8 mouse cellular contexts compared by ENCODE assay signal in genomic region chr7:110615792-110616191, GRCm38 (mm10). TPM values are rescaled to one million over a fixed set of nuclear protein-coding genes. Genes with fewer than 3 reads are reported as not detected.
DNase-seq lines count a peak whose midpoint lies in the region; ATAC-seq and TF ChIP-seq lines count a peak whose summit lies in the region.

No protein-coding gene starts in this region.

- peak overlapping the region; percentile 90; the same call in 1 of the 2 replicates for H3K4me2 ChIP-seq in forebrain, postnatal 0 days (ENCODE audit: low read depth)

- no peak for TF ChIP-seq CTCF in forebrain, postnatal 0 days (IDR thresholded peaks at IDR 0.05; ENCODE audit: low read depth)
- no peak for TF ChIP-seq CTCF in layer of hippocampus, adult 2 months (conservative IDR thresholded peaks at IDR 0.05)

- WGBS in forebrain, postnatal 0 days: 23% methylated on average over 11 of the region's 11 CpGs

- peak; percentile 50 for DNase-seq in embryo, embryonic 10.5 days (ENCODE audit: low spot score)
- no peak for DNase-seq in forebrain, postnatal 0 days
- DNase-seq in kidney, adult 9 months: peak; percentile 89
- no peak for DNase-seq in spleen, adult 18-20 months
- no peak for DNase-seq in thymus, postnatal 14 days
- DNase-seq in layer of hippocampus, adult 2 months (ENCODE audit: low spot score in 2 of 2): no peak
- DNase-seq in frontal cortex, postnatal 14 days (ENCODE audit: low spot score in 2 of 2): no peak

- no peaks in the 10 kb centered on the region for H3K27me3 ChIP-seq in forebrain, postnatal 0 days (ENCODE audit: insufficient read depth, low read length)

- H3K9me3 ChIP-seq in forebrain, postnatal 0 days (ENCODE audit: low read length): no peaks in the 10 kb centered on the region

- no peak overlapping the region for H3K27ac ChIP-seq in forebrain, postnatal 0 days (ENCODE audit: low read depth, low read length)
- no peak overlapping the region for H3K27ac ChIP-seq in layer of hippocampus, adult 2 months

- ATAC-seq in forebrain, postnatal 0 days: no peak
- 0 out of 2 replicates have a peak, but pooled peaks have one; percentile 11 for ATAC-seq in megakaryocyte, adult 5-6 weeks (ENCODE audit: poor library complexity, severe bottlenecking)

- H3K4me1 ChIP-seq in forebrain, postnatal 0 days (ENCODE audit: insufficient read depth): peaks cover 10% of the 10 kb centered on the region; the same call in 1 of the 2 replicates

- H3K4me3 ChIP-seq in forebrain, postnatal 0 days (ENCODE audit: low read depth, low read length): peak overlapping the region; percentile 91; the same call in 1 of the 2 replicates
- no peak overlapping the region; the same call in 1 of the 2 replicates for H3K4me3 ChIP-seq in layer of hippocampus, adult 2 months

- H3K9ac ChIP-seq in forebrain, postnatal 0 days: no peak overlapping the region

- no peaks in the 10 kb centered on the region for H3K36me3 ChIP-seq in forebrain, postnatal 0 days (ENCODE audit: insufficient read depth)

RNA-seq across cellular contexts. Expression of gene Sbf2, which starts 1.1 kb away (rescaled TPM):
- 74.2 and 88.3 TPM in 2 replicates for total RNA-seq in forebrain, postnatal 0 days (2014; rRNA removed)
- 25.6 and 43.3 TPM in 2 replicates for polyA plus RNA-seq in forebrain, postnatal 0 days (2015; fragmentation: Nextera tagmentation; extraction: Ambion mirVana)
- 4.3 and 4.6 TPM in 2 replicates for total RNA-seq in megakaryocyte, adult 5-6 weeks (2015)
- 2.2 and 2.5 TPM in 2 replicates for total RNA-seq in megakaryocyte, adult 5-6 weeks (2017)
- 10 to 100 TPM; 69.8 to 78.0 TPM for total RNA-seq in layer of hippocampus, adult 2 months (2021)

RNA-seq across cellular contexts. Expression of gene Adm, which starts 11.7 kb away (rescaled TPM):
- 1.9 and 2.0 TPM in 2 replicates for total RNA-seq in forebrain, postnatal 0 days (2014; rRNA removed)
- 1.3 and 2.1 TPM in 2 replicates for polyA plus RNA-seq in forebrain, postnatal 0 days (2015; fragmentation: Nextera tagmentation; extraction: Ambion mirVana)
- total RNA-seq in megakaryocyte, adult 5-6 weeks (2015): 0.13 TPM in 1 of 2 replicates, not detected in the other
- not detected in 2 replicates for total RNA-seq in megakaryocyte, adult 5-6 weeks (2017)
- total RNA-seq in layer of hippocampus, adult 2 months (2021): 1 to 10 TPM; 1.1 to 1.6 TPM

Comparison
In these comparisons a context has a peak if more than half of its experiments do, and no peak if none do; other contexts are left out.
1. DNase-seq: peak in embryo, embryonic 10.5 days (single experiment) and kidney, adult 9 months (single experiment); none in forebrain, postnatal 0 days (single experiment), spleen, adult 18-20 months (0 of 2), thymus, postnatal 14 days (single experiment), layer of hippocampus, adult 2 months (0 of 2) and frontal cortex, postnatal 14 days (0 of 2).
2. RNA of gene Sbf2, which starts 1.1 kb away (total RNA-seq): 74.2 to 88.3 TPM in forebrain, postnatal 0 days and 69.8 to 78.0 TPM in layer of hippocampus, adult 2 months; 2.2 to 4.6 TPM in megakaryocyte, adult 5-6 weeks; every median in the first group is over 10 times any median in the second.